In genomic region chr14:60704510-60704909, GRCm38 (mm10) we compare ENCODE assay signal across 11 mouse cellular contexts.
DNase-seq lines count a peak whose midpoint lies in the region; ATAC-seq lines count a peak whose summit lies in the region.
"Had no signal": no experiment of that assay in that cellular context is flagged by ENCODE, and none has a peak within 500 bp of the region (broad histone marks: within the 10 kb centered on the region; RNA-seq: fewer than 3 reads in every experiment).

No protein-coding gene starts in this region.

- H3K9me3 ChIP-seq in heart, embryonic 16.5 days (replicated peaks; ENCODE audit: control insufficient read depth, low read length) = no peaks in the 10 kb centered on the region
- no peaks in the 10 kb centered on the region for H3K9me3 ChIP-seq in intestine, embryonic 14.5 days (ENCODE audit: control insufficient read depth, low read length)
- H3K9me3 ChIP-seq: hindbrain, embryonic 13.5 days; midbrain, embryonic 10.5 days had no signal

- ATAC-seq in heart, embryonic 16.5 days (replicated peaks; ENCODE audit: extremely low read depth, insufficient read depth, low FRiP score) = peak; percentile 7; the same call in 1 of the 2 replicates
- ATAC-seq in intestine, embryonic 14.5 days (replicated peaks; ENCODE audit: low FRiP score, low TSS enrichment, low read depth) = 0 out of 2 replicates have a peak, but pooled peaks have one; percentile 13
- ATAC-seq in megakaryocyte progenitor cell, adult 5-6 weeks (replicated peaks; ENCODE audit: poor library complexity) = peak; percentile 42

- WGBS in heart, embryonic 16.5 days = 31% methylated on average over 6 of the region's 6 CpGs
- 58% methylated on average over 6 of the region's 6 CpGs for WGBS in intestine, embryonic 14.5 days

- no peaks in the 10 kb centered on the region for H3K27me3 ChIP-seq in heart, embryonic 16.5 days (ENCODE audit: control insufficient read depth, insufficient read depth, low read length)
- no peaks in the 10 kb centered on the region for H3K27me3 ChIP-seq in intestine, embryonic 14.5 days (replicated peaks; ENCODE audit: control insufficient read depth, insufficient read depth, low read length)
- H3K27me3 ChIP-seq: hindbrain, embryonic 13.5 days had no signal

- peak overlapping the region; percentile 62 for H3K27ac ChIP-seq in heart, embryonic 16.5 days (ENCODE audit: low read length)
- 0 out of 2 replicates have a peak overlapping the region, but pooled peaks have one; percentile 22 for H3K27ac ChIP-seq in intestine, embryonic 14.5 days (ENCODE audit: low read depth)
- H3K27ac ChIP-seq: hindbrain, embryonic 13.5 days; midbrain, embryonic 10.5 days had no signal

- no peaks in the 10 kb centered on the region for H3K36me3 ChIP-seq in heart, embryonic 16.5 days (ENCODE audit: control insufficient read depth, insufficient read depth)
- no peaks in the 10 kb centered on the region for H3K36me3 ChIP-seq in intestine, embryonic 14.5 days (ENCODE audit: control insufficient read depth, insufficient read depth, low read length)
- H3K36me3 ChIP-seq: hindbrain, embryonic 13.5 days had no signal

- H3K4me2 ChIP-seq in heart, embryonic 16.5 days (ENCODE audit: low read depth, low read length) = no peak overlapping the region
- H3K4me2 ChIP-seq in intestine, embryonic 14.5 days (ENCODE audit: low read length) = peak overlapping the region; percentile 37; the same call in 1 of the 2 replicates
- H3K4me2 ChIP-seq: hindbrain, embryonic 13.5 days had no signal

- no peak for DNase-seq in heart, postnatal 4 days
- peak; percentile 9 for DNase-seq in c-Kit-positive CD71-positive TER-119-positive erythroid progenitor cells, embryonic 14.5 days (ENCODE audit: low spot score)
- no peak for DNase-seq in intestine, embryonic 14.5 days (ENCODE audit: low spot score)
- no peak for DNase-seq in gastrocnemius, postnatal 4 days (ENCODE audit: low spot score in 2 of 2)
- DNase-seq in T-cell, adult 2 months (ENCODE audit: low spot score) = no peak
- no peak for DNase-seq in adrenal gland, adult (ENCODE audit: inconsistent age in 2 of 2, low spot score in 1 of 2)
- DNase-seq: lung, adult 2 months had no signal

- no peak overlapping the region for H3K4me3 ChIP-seq in heart, embryonic 16.5 days (ENCODE audit: low read length)
- no peak overlapping the region for H3K4me3 ChIP-seq in intestine, embryonic 14.5 days (ENCODE audit: low read depth, low read length)
- H3K4me3 ChIP-seq: hindbrain, embryonic 13.5 days; midbrain, embryonic 10.5 days had no signal

- H3K4me1 ChIP-seq in heart, embryonic 16.5 days (ENCODE audit: control insufficient read depth, insufficient read depth, low read length) = peaks cover 29% of the 10 kb centered on the region
- peaks cover 12% of the 10 kb centered on the region for H3K4me1 ChIP-seq in intestine, embryonic 14.5 days (replicated peaks; ENCODE audit: control insufficient read depth, insufficient read depth, low read length)

- no peak overlapping the region for H3K9ac ChIP-seq in heart, embryonic 16.5 days (ENCODE audit: low read length)
- H3K9ac ChIP-seq in intestine, embryonic 14.5 days (ENCODE audit: low read length) = no peak overlapping the region
- H3K9ac ChIP-seq: hindbrain, embryonic 13.5 days had no signal
